Mouse (Mus musculus): ENCODE results near the gene Dcun1d2. TPM values are rescaled to one million over a fixed set of nuclear protein-coding genes. Genes with fewer than 3 reads are reported as not detected.

Gene Dcun1d2
- polyA plus RNA-seq, 1 experiment from 2014 or later: 7.3 TPM

GRCm38 (mm10) chr8:13314922-13315321 lies 27.0 kb upstream of the Dcun1d2 start:
- Histone ChIP-seq H3K4me2 (replicated peaks; ENCODE audit: low read depth) (no peak overlapping the region), H3K9me3 (ENCODE audit: control insufficient read depth) (no peaks in the 10 kb centered on the region), H3K27ac (ENCODE audit: low read depth, low read length) (no peak overlapping the region), H3K27me3 (replicated peaks; ENCODE audit: control insufficient read depth, insufficient read depth, low read length) (no peaks in the 10 kb centered on the region), H3K9ac (ENCODE audit: low read depth, low read length) (no peak overlapping the region), H3K4me1 (replicated peaks; ENCODE audit: control insufficient read depth, insufficient read depth, low read length) (no peaks in the 10 kb centered on the region), H3K36me3 (ENCODE audit: control insufficient read depth, insufficient read depth) (peaks cover 42% of the 10 kb centered on the region), H3K4me3 (ENCODE audit: low read depth, low read length) (no peak overlapping the region)
- WGBS: 75% methylated on average over 3 of the region's 3 CpGs
- ATAC-seq: no peak
- no peak for TF ChIP-seq CTCF (IDR thresholded peaks at IDR 0.05; ENCODE audit: low read depth)

GRCm38 (mm10) chr8:13306916-13307315 lies 19.0 kb upstream of the Dcun1d2 start:
- no peak overlapping the region for H3K9ac ChIP-seq (ENCODE audit: low read depth, low read length)
- no peak overlapping the region for H3K4me3 ChIP-seq (ENCODE audit: low read depth, low read length)
- WGBS: 85% methylated on average over 9 of the region's 9 CpGs
- no peaks in the 10 kb centered on the region for H3K4me1 ChIP-seq (replicated peaks; ENCODE audit: control insufficient read depth, insufficient read depth, low read length)
- H3K27me3 ChIP-seq (replicated peaks; ENCODE audit: control insufficient read depth, insufficient read depth, low read length): no peaks in the 10 kb centered on the region
- peaks cover 37% of the 10 kb centered on the region; the same call in 1 of the 2 replicates for H3K36me3 ChIP-seq (ENCODE audit: control insufficient read depth, insufficient read depth)
- no peaks in the 10 kb centered on the region for H3K9me3 ChIP-seq (ENCODE audit: control insufficient read depth)
- no peak overlapping the region for H3K4me2 ChIP-seq (replicated peaks; ENCODE audit: low read depth)
- ATAC-seq: no peak
- TF ChIP-seq CTCF (IDR thresholded peaks at IDR 0.05; ENCODE audit: low read depth): no peak
- H3K27ac ChIP-seq (ENCODE audit: low read depth, low read length): no peak overlapping the region

DNA sequence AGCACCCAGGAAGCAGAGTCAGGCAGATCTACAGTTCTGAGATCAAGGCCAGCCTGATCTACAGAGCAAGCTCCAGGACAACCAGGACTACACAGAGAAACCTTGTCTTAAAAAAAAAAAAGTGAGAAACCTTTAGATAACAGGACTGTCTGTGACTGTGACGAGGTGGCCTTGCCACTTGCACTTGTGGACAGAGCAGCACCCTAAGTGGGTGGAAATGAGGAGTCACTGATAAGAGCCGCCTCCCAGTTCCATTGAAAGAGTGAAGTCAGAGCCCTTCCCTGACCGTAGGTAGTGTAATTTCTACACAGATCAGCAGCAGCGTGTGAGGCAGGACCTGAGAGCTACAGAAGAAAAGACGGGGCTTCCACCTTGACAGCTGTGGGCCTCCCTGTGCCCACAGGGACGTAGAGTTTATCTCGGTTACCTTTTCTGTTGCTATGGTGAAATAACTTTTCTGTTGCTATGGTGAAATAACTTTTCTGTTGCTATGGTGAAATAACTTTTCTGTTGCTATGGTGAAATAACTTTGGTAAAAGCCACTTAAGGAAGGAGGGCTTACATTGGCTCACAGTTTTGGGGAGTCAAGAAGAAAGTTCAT lies 18.5 kb upstream of the Dcun1d2 start:
- no peak for TF ChIP-seq CTCF (IDR thresholded peaks at IDR 0.05; ENCODE audit: low read depth)
- no peaks in the 10 kb centered on the region for H3K27me3 ChIP-seq (replicated peaks; ENCODE audit: control insufficient read depth, insufficient read depth, low read length)
- no peak overlapping the region for H3K4me2 ChIP-seq (replicated peaks; ENCODE audit: low read depth)
- H3K27ac ChIP-seq (ENCODE audit: low read depth, low read length): no peak overlapping the region
- no peaks in the 10 kb centered on the region for H3K9me3 ChIP-seq (ENCODE audit: control insufficient read depth)
- 44% methylated on average over 7 of the region's 7 CpGs for WGBS
- H3K4me3 ChIP-seq (ENCODE audit: low read depth, low read length): no peak overlapping the region
- no peaks in the 10 kb centered on the region for H3K4me1 ChIP-seq (replicated peaks; ENCODE audit: control insufficient read depth, insufficient read depth, low read length)
- H3K36me3 ChIP-seq (ENCODE audit: control insufficient read depth, insufficient read depth): peaks cover 37% of the 10 kb centered on the region; the same call in 1 of the 2 replicates
- H3K9ac ChIP-seq (ENCODE audit: low read depth, low read length): no peak overlapping the region
- peak; percentile 42 for ATAC-seq

- ATAC-seq: no peak
- Histone ChIP-seq H3K4me1 (replicated peaks; ENCODE audit: control insufficient read depth, insufficient read depth, low read length) (no peaks in the 10 kb centered on the region), H3K4me2 (replicated peaks; ENCODE audit: low read depth) (no peak overlapping the region), H3K27ac (ENCODE audit: low read depth, low read length) (no peak overlapping the region), H3K27me3 (replicated peaks; ENCODE audit: control insufficient read depth, insufficient read depth, low read length) (no peaks in the 10 kb centered on the region), H3K9ac (ENCODE audit: low read depth, low read length) (no peak overlapping the region), H3K4me3 (ENCODE audit: low read depth, low read length) (no peak overlapping the region), H3K9me3 (ENCODE audit: control insufficient read depth) (no peaks in the 10 kb centered on the region), H3K36me3 (ENCODE audit: control insufficient read depth, insufficient read depth) (peaks cover 37% of the 10 kb centered on the region; the same call in 1 of the 2 replicates)
- 94% methylated on average over 4 of the region's 4 CpGs for WGBS
- TF ChIP-seq CTCF (IDR thresholded peaks at IDR 0.05; ENCODE audit: low read depth): peak; percentile 21; the same call in 1 of the 2 replicates
These were observed 18.0 kb upstream of the Dcun1d2 start for GRCm38 (mm10) chr8:13305884-13306283.

GRCm38 (mm10) chr8:13305459-13305858 lies 17.5 kb upstream of the Dcun1d2 start:
- Histone ChIP-seq H3K36me3 (ENCODE audit: control insufficient read depth, insufficient read depth) (peaks cover 42% of the 10 kb centered on the region; the same call in 1 of the 2 replicates), H3K9me3 (ENCODE audit: control insufficient read depth) (no peaks in the 10 kb centered on the region), H3K4me3 (ENCODE audit: low read depth, low read length) (no peak overlapping the region), H3K9ac (ENCODE audit: low read depth, low read length) (no peak overlapping the region), H3K27ac (ENCODE audit: low read depth, low read length) (no peak overlapping the region), H3K27me3 (replicated peaks; ENCODE audit: control insufficient read depth, insufficient read depth, low read length) (no peaks in the 10 kb centered on the region), H3K4me1 (replicated peaks; ENCODE audit: control insufficient read depth, insufficient read depth, low read length) (no peaks in the 10 kb centered on the region), H3K4me2 (replicated peaks; ENCODE audit: low read depth) (no peak overlapping the region)
- ATAC-seq: no peak
- TF ChIP-seq CTCF (IDR thresholded peaks at IDR 0.05; ENCODE audit: low read depth): no peak
- 97% methylated on average over 6 of the region's 6 CpGs for WGBS

- Histone ChIP-seq H3K9ac (ENCODE audit: low read depth, low read length) (no peak overlapping the region), H3K27me3 (replicated peaks; ENCODE audit: control insufficient read depth, insufficient read depth, low read length) (no peaks in the 10 kb centered on the region), H3K4me1 (replicated peaks; ENCODE audit: control insufficient read depth, insufficient read depth, low read length) (no peaks in the 10 kb centered on the region), H3K4me2 (replicated peaks; ENCODE audit: low read depth) (no peak overlapping the region), H3K4me3 (ENCODE audit: low read depth, low read length) (no peak overlapping the region), H3K27ac (ENCODE audit: low read depth, low read length) (no peak overlapping the region), H3K36me3 (ENCODE audit: control insufficient read depth, insufficient read depth) (peaks cover 57% of the 10 kb centered on the region), H3K9me3 (ENCODE audit: control insufficient read depth) (no peaks in the 10 kb centered on the region)
- no peak for TF ChIP-seq CTCF (IDR thresholded peaks at IDR 0.05; ENCODE audit: low read depth)
- peak; percentile 58; the same call in 1 of the 2 replicates for ATAC-seq
- WGBS: 72% methylated on average over 7 of the region's 7 CpGs
These were observed 13.1 kb upstream of the Dcun1d2 start for GRCm38 (mm10) chr8:13301036-13301435.

Measured in intestine, postnatal 0 days (tissue).